Mouse (Mus musculus) spleen, postnatal 14 days (tissue): ENCODE data around the gene Picalm.
A peak's percentile ranks its signal among the peaks of the same experiment; 100 is the strongest.

Experiments used
- DNase-seq, 2 experiments: peaks; one replicate each; pipeline ENCODE4 v3.0.0; 2021 to 2022; ENCODE audit warnings: low spot score in 2 of 2

Picalm gene

DNA sequence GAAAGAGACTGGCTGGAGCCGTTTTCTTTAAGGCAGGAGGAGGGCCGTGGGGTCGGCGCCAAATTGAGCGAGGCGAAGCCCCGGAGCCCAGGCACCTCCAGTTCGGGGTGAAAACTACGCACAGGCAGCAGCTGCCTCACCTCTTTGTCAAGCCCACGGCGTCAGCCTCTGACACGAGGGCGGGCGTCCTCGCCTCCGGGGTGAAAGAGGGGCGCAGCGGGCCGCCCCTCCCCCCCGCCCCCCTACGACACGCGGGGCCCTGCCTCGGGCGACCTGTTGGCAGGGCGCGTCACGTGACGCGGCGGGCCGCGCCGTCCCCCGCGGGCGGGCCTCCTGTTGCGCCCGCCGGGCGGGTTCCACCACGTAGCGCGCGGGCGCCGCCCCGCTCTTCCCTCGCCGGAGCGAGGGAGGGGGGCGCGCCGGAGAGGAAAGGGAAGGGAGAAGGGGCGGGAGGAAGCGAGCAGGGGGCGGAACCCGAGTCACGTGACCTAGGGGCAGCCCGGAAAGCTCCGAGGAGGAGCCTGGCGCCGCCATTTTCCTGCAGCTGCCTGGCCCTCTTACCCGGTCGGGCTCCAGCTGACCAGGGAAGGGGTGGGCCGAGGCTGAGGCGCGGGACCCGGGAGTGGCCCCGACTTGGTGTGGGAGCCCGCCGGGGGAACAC is at the start of gene Picalm:
TSS of gene Picalm (plus strand) at position 482 of the 661 bp plus-strand sequence.
- peak; percentile 97 to 98 for DNase-seq

DNA sequence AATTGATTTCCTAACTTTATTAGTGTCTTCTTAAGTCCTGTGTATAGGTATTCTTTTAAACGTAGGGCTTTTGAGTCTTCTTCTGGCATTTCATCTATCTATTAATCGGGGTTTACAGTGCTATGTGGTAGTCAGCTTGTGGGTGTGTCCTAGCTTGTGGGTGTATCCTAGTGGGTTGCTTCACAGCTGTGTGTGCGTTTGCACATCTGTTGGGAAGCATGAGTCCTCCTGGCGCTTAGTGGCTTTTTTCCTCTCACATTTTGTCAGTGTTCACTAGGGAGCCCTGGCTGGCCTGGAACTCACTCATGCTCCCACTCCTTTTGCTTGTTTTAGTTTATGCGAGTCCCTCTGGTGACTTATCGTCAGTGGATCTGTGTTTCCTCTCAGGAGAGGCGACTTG is 46.2 kb upstream of the Picalm start:
- no peak for DNase-seq

DNA sequence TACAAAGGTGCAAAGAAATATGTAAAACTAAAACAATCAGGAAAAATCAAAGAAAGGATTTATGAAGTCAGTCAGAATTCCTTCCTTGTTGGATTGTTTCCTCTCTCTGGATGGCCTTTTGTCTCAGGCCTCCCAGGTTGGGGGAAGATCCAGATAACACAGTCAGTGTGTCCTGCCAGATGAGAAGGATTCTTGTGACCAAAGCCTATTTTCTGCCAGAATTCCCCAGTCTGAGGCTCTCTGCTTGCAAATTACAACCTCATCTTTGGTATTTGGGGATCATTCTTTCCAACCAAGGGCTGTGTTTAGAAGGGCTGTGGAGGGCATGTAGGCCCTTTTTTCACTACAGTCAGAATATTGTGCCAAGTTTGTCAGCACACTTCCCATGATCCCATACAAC is 45.5 kb upstream of the Picalm start:
- no peak for DNase-seq

DNA sequence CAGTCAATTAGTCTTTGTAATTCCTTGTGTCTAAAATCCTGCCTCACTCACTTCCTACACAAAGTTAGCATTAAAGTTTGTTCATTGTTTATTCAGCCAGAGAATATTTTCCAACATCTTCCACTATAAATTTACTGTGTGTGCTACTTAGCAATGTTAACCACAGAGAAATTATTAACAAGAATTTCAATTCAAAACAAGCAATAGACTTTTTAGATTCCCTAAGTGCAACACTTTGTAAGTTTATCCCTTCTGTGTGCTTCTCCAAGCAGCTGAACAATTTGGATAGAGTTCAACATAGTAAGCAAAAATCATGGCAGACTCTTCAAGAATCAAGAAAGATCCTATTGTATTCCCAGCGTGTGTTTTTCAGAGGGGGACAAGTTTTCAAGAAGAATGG is 44.3 kb upstream of the Picalm start:
- no peak for DNase-seq

DNA sequence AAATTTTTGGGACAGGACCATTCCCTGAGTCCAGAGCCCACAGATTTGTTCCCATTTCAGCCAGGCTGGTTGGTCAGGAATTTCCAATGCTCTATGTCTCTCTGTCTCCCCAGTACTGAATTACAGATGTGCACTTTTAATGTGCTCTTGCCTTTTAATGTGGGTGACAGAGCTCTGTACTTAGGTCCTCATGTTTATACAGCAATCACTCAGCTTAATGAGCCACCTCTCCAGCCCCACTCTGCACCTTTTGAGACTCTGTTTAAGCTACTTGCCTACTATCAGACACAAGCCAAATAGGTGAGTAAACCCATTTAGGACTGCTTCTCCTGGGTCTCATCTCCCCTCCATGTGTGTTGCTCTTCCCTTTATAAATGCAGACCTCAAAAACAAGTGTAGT is 43.2 kb upstream of the Picalm start:
- no peak for DNase-seq

DNA sequence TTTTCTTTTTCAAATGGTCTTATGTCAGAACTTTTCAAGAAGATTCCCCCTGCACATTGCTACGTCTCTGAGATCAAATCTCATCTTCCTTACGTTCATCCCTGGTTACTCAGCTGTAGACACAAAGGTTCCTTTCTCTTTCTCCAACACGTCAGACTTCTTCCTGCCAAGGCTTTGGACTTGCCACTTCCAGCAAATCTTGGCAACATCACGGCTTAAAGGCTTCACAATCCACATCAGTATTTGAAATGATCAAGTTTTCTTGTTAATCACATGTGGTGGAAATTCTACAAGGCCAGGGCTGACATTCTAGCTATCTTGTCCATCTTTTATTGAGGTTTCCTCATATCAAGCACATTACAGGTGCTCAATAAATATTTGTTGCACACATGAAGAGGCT is 39.0 kb upstream of the Picalm start:
- DNase-seq, result no peak

DNA sequence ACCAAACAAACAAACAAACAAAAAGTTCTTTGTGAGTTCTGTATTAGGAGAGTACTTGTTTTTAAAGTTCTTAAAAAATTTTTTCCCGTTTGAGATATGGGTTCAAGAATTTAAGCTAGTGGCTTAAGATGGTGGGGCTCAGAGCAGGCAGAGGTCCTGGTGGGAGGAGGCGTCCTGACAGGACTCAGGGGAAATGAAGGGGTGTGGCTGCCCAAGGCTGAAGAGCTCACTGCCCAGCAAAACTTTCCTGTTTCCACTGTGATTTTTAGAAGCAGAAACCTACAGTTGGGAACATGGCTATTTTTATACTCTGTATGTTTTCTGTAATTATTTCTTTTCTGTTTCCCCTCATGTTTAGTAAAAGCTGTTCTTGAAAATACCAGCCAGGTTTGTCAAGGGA is 38.3 kb upstream of the Picalm start:
- DNase-seq, result no peak

DNA sequence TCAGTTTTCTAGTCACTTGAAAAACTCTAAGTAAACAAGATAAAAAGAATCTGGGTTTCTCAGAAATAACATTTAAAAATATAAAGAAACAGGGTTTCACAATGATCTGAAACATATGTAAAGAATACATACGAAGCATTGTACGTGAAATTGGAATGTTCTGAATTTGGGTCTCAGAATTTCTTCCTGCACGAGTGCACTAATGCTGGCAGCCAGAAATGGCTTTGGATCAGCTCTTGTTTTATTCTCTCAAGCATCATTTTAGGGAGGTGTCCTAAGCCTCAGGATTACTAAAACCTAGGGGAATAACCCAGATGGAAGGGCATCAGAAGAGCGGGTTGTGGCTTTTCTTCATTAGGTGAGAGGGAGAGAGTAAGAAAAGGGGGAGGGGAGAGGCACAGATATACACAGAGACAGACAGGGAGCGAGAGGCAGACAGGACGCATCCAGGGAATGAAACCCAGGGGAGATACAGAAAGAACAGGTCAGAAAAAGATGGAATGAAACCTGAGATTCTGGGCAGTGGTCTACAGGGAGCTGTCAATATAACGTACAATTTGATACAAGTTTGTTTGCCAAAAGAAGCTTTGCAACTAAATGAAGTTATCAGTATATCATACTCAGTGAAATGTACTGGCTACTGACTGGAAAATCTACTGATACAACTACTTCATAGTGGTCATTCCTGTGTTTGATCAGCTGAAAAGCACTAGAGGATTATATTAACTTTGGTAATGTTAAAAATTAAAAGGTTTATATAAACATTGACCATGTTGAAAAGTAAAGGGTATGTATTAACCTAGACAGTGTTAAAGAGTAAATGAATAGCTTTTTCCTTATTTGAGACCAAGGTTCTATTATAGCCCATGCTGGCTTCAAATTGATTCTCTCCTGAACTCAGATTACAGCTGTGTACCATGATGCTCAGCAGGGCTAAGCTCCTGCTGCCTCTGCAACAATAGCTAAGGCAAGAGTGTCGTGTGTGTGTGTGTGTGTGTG is 37.3 kb upstream of the Picalm start:
- no peak for DNase-seq

DNA sequence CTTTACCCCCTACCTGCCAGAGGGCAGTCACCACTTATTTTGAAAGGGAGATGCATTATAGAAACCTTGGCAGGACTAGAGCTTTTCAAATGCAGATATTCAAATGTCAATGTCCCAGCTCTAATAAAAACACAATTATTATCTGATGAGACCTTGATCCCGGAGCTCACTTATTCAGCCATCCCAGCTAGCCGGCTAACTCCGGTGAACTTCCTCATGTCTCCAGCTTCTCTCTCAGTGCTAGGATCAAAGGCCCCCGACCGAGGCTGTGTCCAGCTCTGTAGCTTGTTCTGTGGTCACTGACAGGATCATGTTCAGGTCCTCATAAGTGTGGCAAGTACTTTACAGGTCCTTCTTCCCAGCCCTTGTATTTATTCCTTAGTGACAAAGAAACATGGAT is 34.9 kb upstream of the Picalm start:
- no peak for DNase-seq

DNA sequence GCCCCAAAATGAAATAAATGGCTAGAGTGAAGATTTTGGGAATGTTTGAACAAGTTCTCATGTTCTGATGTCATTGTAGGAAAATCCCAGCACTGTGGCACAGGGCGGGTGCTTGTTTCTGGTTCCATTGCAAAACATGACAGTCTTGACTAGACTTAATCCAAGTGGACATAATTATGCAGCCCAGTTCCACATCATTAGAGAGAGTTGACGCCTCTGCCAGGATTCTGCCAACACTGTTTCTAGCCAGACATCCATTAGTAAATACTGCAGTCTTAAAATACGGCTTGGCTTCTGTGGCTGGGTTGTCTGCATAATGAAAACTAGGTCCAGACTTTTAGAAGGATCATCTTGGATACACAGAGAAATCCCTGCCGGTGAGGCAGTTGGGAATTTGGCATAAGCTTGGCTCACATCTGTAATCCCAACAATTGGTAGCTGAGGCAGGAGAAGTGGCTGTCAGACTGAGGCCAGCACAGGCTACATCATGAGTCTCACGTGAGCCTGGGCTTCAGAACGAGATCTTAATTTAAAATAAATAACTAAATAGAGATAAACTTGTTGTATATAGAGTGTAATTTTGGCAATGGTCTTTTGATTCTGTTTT is 34.1 kb upstream of the Picalm start:
- DNase-seq, result no peak

DNA sequence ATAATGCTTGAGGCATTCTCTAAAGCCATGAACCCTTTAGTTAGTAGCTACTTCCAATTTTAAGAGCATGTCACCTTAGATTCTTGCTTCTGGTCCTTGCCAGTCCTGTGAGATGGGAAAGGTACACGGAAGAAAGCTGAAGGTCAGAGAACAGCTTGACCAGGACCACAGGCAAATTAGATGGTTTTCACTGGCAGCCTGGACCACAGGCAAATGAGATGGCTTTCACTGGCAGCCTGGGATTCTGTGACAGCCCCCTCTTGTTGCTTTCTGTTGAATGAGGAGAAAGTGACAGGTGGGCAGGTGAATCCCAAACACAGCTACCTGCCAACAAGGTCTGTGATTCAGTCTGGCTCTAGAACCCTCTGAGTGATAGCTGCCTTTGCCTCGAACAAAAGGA is 33.4 kb upstream of the Picalm start:
- no peak for DNase-seq

DNA sequence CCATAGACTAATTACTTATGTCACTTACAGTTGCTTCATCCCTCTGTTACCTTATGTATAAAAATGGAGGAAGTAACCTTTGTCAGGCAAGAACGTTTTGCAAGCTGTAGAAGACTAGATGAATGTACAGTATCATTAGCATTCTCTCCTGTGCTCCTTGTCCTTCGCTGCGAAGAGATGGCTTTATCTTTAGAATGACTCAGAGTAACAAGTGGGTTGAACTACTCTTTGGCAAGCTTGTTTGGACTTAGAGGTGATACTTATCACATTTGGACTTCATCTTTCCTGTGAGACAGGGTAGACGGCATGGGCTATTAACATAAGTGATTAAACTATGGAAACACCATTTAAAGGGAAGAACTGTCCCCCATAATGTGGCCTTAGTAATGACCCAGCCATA is 31.8 kb upstream of the Picalm start:
- no peak for DNase-seq

DNA sequence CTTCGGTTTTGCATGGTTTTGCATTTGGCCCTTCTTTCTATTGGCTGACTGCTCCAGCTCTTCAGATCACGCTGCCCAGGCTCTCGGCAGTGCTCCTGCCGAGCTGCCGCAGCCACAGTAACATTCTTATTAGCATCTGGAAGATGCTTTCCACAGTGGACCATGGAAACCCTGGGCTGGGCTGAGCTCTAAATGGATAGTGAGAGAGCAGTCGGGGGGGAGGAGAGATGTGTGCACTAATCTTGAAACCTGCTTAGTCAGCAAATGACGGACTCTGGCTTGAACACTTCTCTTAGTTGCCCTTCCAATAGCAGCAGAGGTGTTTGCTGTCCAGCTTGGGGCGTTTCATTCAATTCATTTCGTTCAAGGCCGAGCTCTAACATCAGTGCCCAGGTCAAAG is 30.8 kb upstream of the Picalm start:
- no peak for DNase-seq

DNA sequence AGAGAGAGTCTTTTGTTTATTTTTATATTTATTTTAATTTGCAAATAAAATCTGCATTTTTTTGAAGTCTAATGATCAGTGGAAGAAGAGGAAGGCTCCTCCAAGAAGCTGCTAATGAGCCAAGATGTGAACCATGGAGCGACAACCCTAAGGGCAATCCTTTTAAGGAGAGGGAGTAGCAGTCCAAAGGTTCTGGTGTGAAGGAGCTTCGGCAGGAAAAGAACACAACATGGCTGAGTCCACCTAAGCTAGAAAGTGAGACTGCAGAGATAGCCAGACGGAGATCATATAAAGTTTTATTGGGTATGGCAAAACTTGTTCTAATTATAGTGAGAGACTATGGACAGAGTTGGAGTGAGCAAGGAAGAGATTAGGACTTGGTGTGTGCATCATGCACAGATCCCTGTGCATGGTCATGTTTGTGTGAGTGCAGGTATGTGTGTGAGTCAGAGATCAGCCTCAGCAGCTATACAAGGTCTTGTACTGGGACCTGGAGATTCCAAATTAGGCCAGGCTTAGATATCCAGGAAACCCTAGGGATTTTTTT is 29.3 kb upstream of the Picalm start:
- no peak for DNase-seq

DNA sequence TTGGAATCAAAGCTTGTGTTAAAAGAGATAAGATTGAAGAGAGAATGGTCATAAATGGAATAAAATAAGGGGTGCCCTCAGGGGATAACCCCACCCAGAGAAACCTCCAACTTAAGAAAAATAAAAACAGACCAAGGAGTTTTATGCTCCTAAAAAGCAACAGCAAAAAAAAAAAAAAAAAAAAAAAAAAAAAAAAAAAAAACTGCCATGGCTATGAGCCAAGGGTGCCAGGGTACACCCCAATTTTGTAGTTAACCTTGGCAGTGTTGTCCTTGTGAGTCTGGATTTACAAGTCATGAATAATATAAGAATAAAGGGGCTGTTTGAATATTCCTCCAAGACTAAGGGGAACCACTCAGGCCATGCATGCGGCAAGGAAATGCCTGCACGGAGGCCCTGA is 13.9 kb upstream of the Picalm start:
- DNase-seq, result no peak

DNA sequence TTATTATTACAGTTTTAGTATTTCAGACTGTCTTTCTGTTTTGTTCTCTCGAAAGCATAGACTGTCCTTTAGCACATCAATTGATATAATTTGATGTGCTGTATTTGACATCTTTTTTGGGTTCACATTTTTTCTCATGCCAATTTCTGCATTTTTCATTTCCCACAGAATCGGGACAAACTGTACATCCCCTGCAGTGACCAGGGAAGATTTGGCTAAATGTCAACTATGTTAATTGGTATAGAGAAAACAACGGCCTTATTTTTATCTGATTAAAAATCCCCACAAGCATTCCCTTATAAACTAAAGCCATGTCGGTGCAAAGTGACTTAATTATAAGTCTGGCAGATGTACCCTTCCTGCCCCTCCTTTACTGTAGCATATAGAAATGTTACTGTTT is 9.9 kb upstream of the Picalm start:
- DNase-seq, result no peak

DNA sequence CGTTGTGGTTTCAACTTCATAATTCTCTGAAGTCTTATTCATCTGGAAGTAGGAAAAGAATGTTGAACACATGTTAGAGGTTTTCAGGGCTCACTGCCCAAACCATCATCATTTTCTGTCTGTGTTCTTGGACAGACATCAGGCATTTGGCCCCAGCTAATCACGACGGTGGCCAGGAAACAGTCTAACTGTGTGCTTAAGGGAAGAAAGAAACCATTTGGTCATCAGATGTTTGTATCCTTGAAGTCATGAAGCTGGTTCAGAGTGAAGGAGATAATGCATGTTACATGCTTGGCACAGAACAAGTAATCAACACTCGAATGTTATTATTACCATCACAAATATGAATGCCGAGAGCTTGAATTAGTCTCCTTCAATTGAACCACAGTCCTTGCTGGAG is 5.0 kb upstream of the Picalm start:
- DNase-seq, result no peak

DNA sequence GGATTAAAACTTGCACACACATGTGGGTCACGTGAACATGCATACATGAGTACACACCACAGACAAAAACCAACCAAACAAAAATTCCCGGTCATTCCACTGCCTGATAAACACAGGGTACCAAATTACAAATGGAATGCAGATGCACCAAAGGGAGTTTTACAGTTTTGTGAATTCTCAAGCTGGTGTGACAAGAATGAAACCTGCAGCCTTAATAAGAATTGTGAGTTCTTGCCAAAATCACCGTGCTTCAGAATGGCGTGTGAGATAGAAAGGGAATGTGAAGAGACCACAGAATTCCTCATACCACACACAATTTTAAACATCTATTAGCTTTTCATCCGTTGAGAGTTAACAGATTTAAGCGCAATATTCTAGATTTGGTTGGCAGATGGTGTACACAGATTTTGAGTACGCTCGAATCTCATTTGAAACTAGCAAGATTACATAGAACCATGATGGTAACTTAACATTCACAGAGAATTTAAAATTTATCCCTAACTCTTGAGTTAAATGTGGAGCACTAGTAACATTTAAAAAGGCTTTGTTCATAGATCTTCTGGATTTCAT is 1.3 kb upstream of the Picalm start:
- DNase-seq, result no peak

DNA sequence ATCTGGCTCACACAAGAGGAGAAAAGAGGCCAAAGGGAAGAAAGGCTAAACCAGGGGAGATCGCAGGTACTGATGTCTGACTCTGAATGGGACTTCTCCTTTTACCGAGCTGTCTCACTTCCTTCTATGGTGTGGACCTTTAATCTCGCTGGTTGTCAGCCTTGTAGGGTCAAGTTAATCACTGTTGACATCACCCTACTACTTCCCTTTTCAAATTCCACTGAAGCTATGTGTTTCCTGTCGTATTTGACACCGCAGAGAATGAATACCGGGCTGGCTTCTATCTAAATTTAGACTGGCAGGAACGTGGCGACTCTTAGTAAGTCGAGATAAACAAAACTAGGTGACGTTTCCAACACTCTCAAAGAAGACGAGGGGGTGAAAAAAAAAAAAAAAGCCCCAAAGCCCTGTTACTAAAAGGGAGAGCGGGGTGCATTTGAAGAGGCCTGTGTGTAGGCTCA is 712 bp upstream of the Picalm start:
- no peak for DNase-seq

DNA sequence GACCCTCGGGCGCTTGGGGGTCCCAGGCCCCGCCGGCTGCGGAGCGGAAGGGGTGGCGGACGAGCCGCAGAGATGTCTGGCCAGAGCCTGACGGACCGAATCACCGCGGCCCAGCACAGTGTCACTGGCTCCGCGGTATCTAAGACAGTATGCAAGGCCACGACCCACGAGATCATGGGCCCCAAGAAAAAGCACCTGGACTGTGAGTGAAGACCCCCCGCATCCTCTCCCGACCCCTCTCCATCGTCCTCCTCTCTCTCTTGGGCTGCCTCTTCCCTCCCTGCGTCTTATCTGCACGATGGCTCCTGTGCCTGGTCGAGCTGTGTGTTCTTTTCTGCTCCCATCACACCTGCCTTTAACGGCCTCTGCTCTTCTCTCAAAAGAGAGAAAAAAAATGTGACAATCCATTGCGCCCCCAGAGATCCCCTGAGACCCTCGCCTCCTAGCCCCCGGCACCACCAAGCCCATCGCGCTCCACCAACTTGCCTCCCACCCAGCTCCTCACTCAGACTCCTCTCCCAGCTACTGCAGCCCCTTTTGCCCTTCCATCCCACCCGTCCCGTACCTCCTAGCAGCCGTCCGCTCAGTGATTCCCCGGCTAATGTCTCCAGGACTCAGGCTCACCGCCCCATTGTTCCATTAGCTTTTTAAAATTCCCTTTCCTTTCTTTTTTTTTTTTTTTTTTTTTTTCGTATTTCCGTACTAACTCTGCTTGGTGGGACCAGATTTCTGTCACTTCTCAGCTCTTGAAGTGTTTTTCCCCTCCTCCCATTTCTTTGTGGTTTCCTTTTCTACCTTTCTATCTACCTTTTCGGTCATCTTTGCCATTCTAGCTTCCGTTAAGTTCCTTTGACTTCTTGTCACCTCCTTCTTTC is 725 bp downstream of the Picalm start:
- DNase-seq, result peak; percentile 22 to 29

DNA sequence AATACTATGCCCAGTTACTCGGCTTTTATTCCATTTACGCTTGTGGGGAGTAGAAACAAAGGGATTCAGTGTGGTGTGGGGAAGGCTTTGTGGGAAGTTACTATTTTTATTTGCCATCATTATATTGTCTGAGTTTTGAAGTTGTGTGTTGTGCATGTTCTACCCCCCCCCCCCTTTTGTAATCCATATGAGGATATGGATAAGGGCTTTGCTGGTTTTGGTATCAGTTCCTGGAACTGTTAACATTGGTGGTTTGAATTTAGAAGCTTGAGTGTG is 1.3 kb downstream of the Picalm start:
- no peak for DNase-seq
